Mouse (Mus musculus) cerebellum, adult 2 months (tissue): Measurements from ENCODE around the gene Tec.

ENCODE experiments used
- CTCF ChIP-seq: fragments of 200-500 bp; IDR thresholded peaks from 2 replicates; pipeline ENCODE4 v1.5.1; 2011; ENCODE audit warnings: low read depth, mild to moderate bottlenecking, control low read depth, low read length, moderate library complexity, borderline replicate concordance; ENCODE audit not compliant: insufficient read depth
- POLR2A ChIP-seq: fragments of 200-500 bp; IDR thresholded peaks from 2 replicates; pipeline ENCODE4 v1.6.1; 2011; ENCODE audit warnings: low read length, control low read depth, borderline replicate concordance; ENCODE audit not compliant: insufficient read depth

DNA sequence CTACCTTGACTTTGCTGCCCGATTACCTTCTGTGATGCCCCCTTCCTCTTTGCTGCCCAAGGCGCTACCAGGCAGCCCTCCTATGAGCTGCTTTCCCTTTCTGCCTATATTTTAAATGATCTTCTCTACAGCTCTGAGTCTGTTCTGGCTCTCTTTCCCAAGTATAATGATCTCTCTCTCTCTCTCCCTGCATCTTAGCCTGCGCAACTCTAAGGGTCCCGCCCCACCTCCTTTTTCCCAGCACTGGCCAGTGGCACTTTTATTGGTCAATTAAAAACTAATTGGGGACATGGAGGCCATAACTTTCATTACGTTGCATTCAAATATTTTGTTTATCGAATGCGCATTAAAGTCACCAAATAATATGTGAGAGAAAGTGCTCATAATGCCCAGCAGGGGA is 20.0 kb upstream of the Tec start:
- TF ChIP-seq CTCF (no peak), POLR2A (no peak)
